Mouse (Mus musculus) E14TG2a.4 (cell line): Measurements from ENCODE around the gene Rdh8.

Experiments used
- H3K27me3 ChIP-seq: 2 replicates; pipeline ENCODE4 v1.6.1; 2014; ENCODE audit warnings: low read length, control low read depth; ENCODE audit not compliant: insufficient read depth
- H3K36me3 ChIP-seq: 2 replicates; pipeline ENCODE4 v1.6.1; 2014; ENCODE audit warnings: low read length, control low read depth; ENCODE audit not compliant: insufficient read depth
- H3K4me1 ChIP-seq: replicated peaks from 2 replicates; pipeline ENCODE4 v1.6.1; 2014; ENCODE audit warnings: low read depth, low read length, control low read depth
- H3K4me3 ChIP-seq: replicated peaks from 2 replicates; pipeline ENCODE4 v1.5.1; 2014; ENCODE audit warnings: mild to moderate bottlenecking, low read length
- H3K9me3 ChIP-seq: 2 replicates; pipeline ENCODE4 v1.6.1; 2014; ENCODE audit warnings: low read length, control low read depth
- CTCF ChIP-seq: conservative IDR thresholded peaks from 2 replicates; pipeline ENCODE4 v1.5.1; 2014; ENCODE audit warnings: low read length
- NANOG ChIP-seq: IDR thresholded peaks from 2 replicates; pipeline ENCODE4 v1.6.1; 2014; ENCODE audit warnings: borderline replicate concordance, low read length, mixed read lengths
- POU5F1 ChIP-seq: IDR thresholded peaks from 2 replicates; pipeline ENCODE4 v1.6.1; 2014; ENCODE audit warnings: low read length, borderline replicate concordance

The Rdh8 gene

GRCm38 (mm10) chr9:20870211-20871173 is 52.2 kb downstream of the Rdh8 start:
- TF ChIP-seq POU5F1 (no peak), CTCF (peak; percentile 59), NANOG (no peak)
- Histone ChIP-seq H3K4me1 (peaks cover 43% of the 10 kb centered on the region), H3K36me3 (peaks cover 56% of the 10 kb centered on the region), H3K27me3 (peaks cover 33% of the 10 kb centered on the region), H3K9me3 (no peaks in the 10 kb centered on the region), H3K4me3 (no peak overlapping the region)

GRCm38 (mm10) chr9:20872991-20873390 is 54.7 kb downstream of the Rdh8 start:
- Histone ChIP-seq H3K4me3 (no peak overlapping the region), H3K36me3 (peaks cover 58% of the 10 kb centered on the region), H3K9me3 (no peaks in the 10 kb centered on the region), H3K4me1 (peaks cover 56% of the 10 kb centered on the region), H3K27me3 (peaks cover 20% of the 10 kb centered on the region)
- no peak for TF ChIP-seq CTCF
- no peak for TF ChIP-seq NANOG
- no peak for TF ChIP-seq POU5F1

GRCm38 (mm10) chr9:20873521-20873920 is 55.2 kb downstream of the Rdh8 start:
- Histone ChIP-seq H3K4me1 (peaks cover 57% of the 10 kb centered on the region), H3K4me3 (no peak overlapping the region), H3K36me3 (peaks cover 58% of the 10 kb centered on the region), H3K27me3 (peaks cover 16% of the 10 kb centered on the region), H3K9me3 (no peaks in the 10 kb centered on the region)
- TF ChIP-seq NANOG: no peak
- TF ChIP-seq CTCF: no peak

GRCm38 (mm10) chr9:20875021-20875790 is 56.9 kb downstream of the Rdh8 start:
- TF ChIP-seq CTCF (no peak), NANOG (no peak), POU5F1 (no peak)

More at GRCm38 (mm10) chr9:20875021-20875790, 56.9 kb downstream of the Rdh8 start:
- Histone ChIP-seq H3K4me3 (no peak overlapping the region), H3K9me3 (peaks cover 9% of the 10 kb centered on the region), H3K36me3 (peaks cover 50% of the 10 kb centered on the region), H3K4me1 (peaks cover 51% of the 10 kb centered on the region), H3K27me3 (peaks cover 1% of the 10 kb centered on the region; the same call in 1 of the 2 replicates)
